Mouse (Mus musculus) ES-E14 (cell line): ENCODE data around the gene Jund. TPM values are rescaled to one million over a fixed set of nuclear protein-coding genes. Genes with fewer than 3 reads are reported as not detected.
A peak's percentile ranks its signal among the peaks of the same experiment; 100 is the strongest.

ENCODE experiments used
- DNase-seq: peaks from one replicate; pipeline ENCODE4 v3.0.0-alpha.2; 2013; ENCODE audit warnings: low read depth, low spot score
- H3K27ac ChIP-seq: 2 replicates; pipeline ENCODE4 v1.5.1; 2012; ENCODE audit warnings: low read depth, mild to moderate bottlenecking, low read length, moderate library complexity, mixed read lengths; ENCODE audit not compliant: poor library complexity, insufficient read depth, severe bottlenecking
- H3K36me3 ChIP-seq: 2 replicates; pipeline ENCODE4 v1.6.1; 2012; ENCODE audit warnings: mild to moderate bottlenecking, low read length, moderate library complexity, mixed read lengths; ENCODE audit not compliant: control insufficient read depth, poor library complexity, insufficient read depth, severe bottlenecking
- H3K4me1 ChIP-seq, 2 experiments: fragments of 150-350 bp in 1 of 2; sonication (generic) in 1 of 2; 2 replicates each; pipeline ENCODE4 v1.6.1; 2012; ENCODE audit warnings: low read length in 2 of 2, mild to moderate bottlenecking in 1 of 2, mixed read lengths in 1 of 2; ENCODE audit not compliant: control insufficient read depth in 2 of 2, insufficient read depth in 2 of 2, poor library complexity in 1 of 2
- H3K4me3 ChIP-seq, 2 experiments: fragments of 150-350 bp in 1 of 2; sonication (generic) in 1 of 2; 2 replicates each; pipeline ENCODE4 v1.5.1; 2012; ENCODE audit warnings: low read length in 2 of 2, low read depth in 1 of 2, mild to moderate bottlenecking in 1 of 2, mixed read lengths in 1 of 2; ENCODE audit not compliant: insufficient read depth in 1 of 2, poor library complexity in 1 of 2, severe bottlenecking in 1 of 2
- H3K9ac ChIP-seq: 2 replicates; pipeline ENCODE4 v1.6.1; 2012; ENCODE audit warnings: low read depth, mild to moderate bottlenecking, low read length, mixed read lengths; ENCODE audit not compliant: poor library complexity, insufficient read depth, severe bottlenecking
- H3K9me3 ChIP-seq: fragments of 150-350 bp; sonication (generic); 2 replicates; pipeline ENCODE4 v1.6.1; 2012; ENCODE audit warnings: low read depth, mild to moderate bottlenecking, low read length; ENCODE audit not compliant: control insufficient read depth, insufficient read depth
- CHD2 ChIP-seq: IDR thresholded peaks from 2 replicates; pipeline ENCODE4 v1.6.1; 2014; ENCODE audit warnings: mild to moderate bottlenecking, low read depth, low read length, inconsistent platforms
- HCFC1 ChIP-seq: IDR thresholded peaks from 2 replicates; pipeline ENCODE4 v1.6.1; 2012; ENCODE audit warnings: low read length, inconsistent platforms, borderline replicate concordance; ENCODE audit not compliant: insufficient read depth
- MAFK ChIP-seq: IDR thresholded peaks from 2 replicates; pipeline ENCODE4 v1.6.1; 2014; ENCODE audit warnings: mild to moderate bottlenecking, low read depth, low read length, inconsistent platforms; ENCODE audit not compliant: insufficient read depth
- ZC3H11A ChIP-seq: IDR thresholded peaks from 2 replicates; pipeline ENCODE4 v1.6.1; 2012; ENCODE audit warnings: low read depth, mild to moderate bottlenecking, inconsistent platforms, low read length, borderline replicate concordance
- ZNF384 ChIP-seq: IDR thresholded peaks from 2 replicates; pipeline ENCODE4 v1.6.1; 2012; ENCODE audit warnings: low read depth, low read length, inconsistent platforms
- in situ Hi-C, 2 experiments: fragments of 600-800 bp; cut with MboI; formaldehyde crosslinking; loops; one replicate each; pipeline ENCODE4 v1.15.1; 2025; ENCODE audit warnings: low sequenced_read_pairs in 2 of 2, inconsistent platforms in 1 of 2; ENCODE audit not compliant: unreplicated experiment in 2 of 2
- total RNA-seq: library from RNA; depleted of rRNA; stranded (reverse); fragments of 300-350 nt; gene quantifications from 2 replicates; pipeline ENCODE4 v1.2.3, GENCODE M21; 2012

Gene Jund
- total RNA-seq, 1 experiment: 60.1 TPM

- DNase-seq: no peak
- TF ChIP-seq HCFC1: no peak
- TF ChIP-seq CHD2: no peak
- no peak for TF ChIP-seq ZC3H11A
- TF ChIP-seq ZNF384: no peak
- Histone ChIP-seq H3K9ac (peak overlapping the region; percentile 72), H3K36me3 (peaks cover 9% of the 10 kb centered on the region; the same call in 1 of the 2 replicates), H3K4me1 (peaks cover 5 to 12% of the 10 kb centered on the region in 2 experiments; a peak in 3 of 4 replicates), H3K9me3 (no peaks in the 10 kb centered on the region), H3K27ac (no peak overlapping the region), H3K4me3 (peak overlapping the region; percentile 87 to 93)
- in situ Hi-C loops: no loop called here
Observed at GRCm38 (mm10) chr8:70658897-70659603, 39.7 kb upstream of the Jund start.

GRCm38 (mm10) chr8:70659604-70660272 lies 39.0 kb upstream of the Jund start:
- peaks cover 5 to 12% of the 10 kb centered on the region in 2 experiments; a peak in 3 of 4 replicates for H3K4me1 ChIP-seq
- TF ChIP-seq ZNF384: no peak
- peak; percentile 20; the same call in 1 of the 2 replicates for TF ChIP-seq HCFC1
- TF ChIP-seq MAFK: no peak

GRCm38 (mm10) chr8:70660273-70660725 lies 38.5 kb upstream of the Jund start, which contains the start of gene Pgpep1:
Gene Pgpep1, minus strand, starts transcription at chr8:70660388.
- DNase-seq: peak; percentile 94
- Histone ChIP-seq H3K36me3 (peaks cover 4% of the 10 kb centered on the region; the same call in 1 of the 2 replicates), H3K4me3 (peak within 1 kb of the TSS; percentile 87 to 93), H3K9me3 (no peaks in the 10 kb centered on the region), H3K27ac (peak within 1 kb of the TSS; percentile 35; the same call in 1 of the 2 replicates), H3K4me1 (peaks cover 5 to 13% of the 10 kb centered on the region in 2 experiments; a peak in 3 of 4 replicates), H3K9ac (peak within 1 kb of the TSS; percentile 72)
- TF ChIP-seq ZNF384 (no peak), MAFK (peak; percentile 61)
- in situ Hi-C loops: no loop called here

More at GRCm38 (mm10) chr8:70659604-70660272, 39.0 kb upstream of the Jund start:
- Histone ChIP-seq H3K36me3 (peaks cover 7% of the 10 kb centered on the region; the same call in 1 of the 2 replicates), H3K27ac (peak overlapping the region; percentile 35; the same call in 1 of the 2 replicates), H3K9me3 (no peaks in the 10 kb centered on the region), H3K9ac (peak overlapping the region; percentile 72), H3K4me3 (peak overlapping the region; percentile 87 to 93)
- in situ Hi-C loops: no loop called here
- DNase-seq: peak; percentile 97

- Histone ChIP-seq H3K9ac (no peak overlapping the region), H3K27ac (no peak overlapping the region)
- in situ Hi-C loops: no loop called here
Observed at GRCm38 (mm10) chr8:70663691-70664090, 35.1 kb upstream of the Jund start.

More at GRCm38 (mm10) chr8:70663691-70664090, 35.1 kb upstream of the Jund start:
- H3K4me3 ChIP-seq: no peak overlapping the region
- DNase-seq: no peak
- TF ChIP-seq ZNF384: no peak
- no peak for TF ChIP-seq ZC3H11A
- TF ChIP-seq MAFK: no peak
- TF ChIP-seq HCFC1: no peak
- TF ChIP-seq CHD2: no peak
- no peaks in the 10 kb centered on the region for H3K9me3 ChIP-seq
- peaks cover 8 to 16% of the 10 kb centered on the region in 2 experiments; a peak in 2 of 4 replicates for H3K4me1 ChIP-seq
- H3K36me3 ChIP-seq: no peaks in the 10 kb centered on the region
